Mouse (Mus musculus) brain, embryonic 14.5 days (tissue): ENCODE measurements at regions not wholly inside any gene's neighbourhood (a gene's known extent, or its start where the extent isn't known, plus 50 kb on each side); places are given as distances from the start of the nearest gene placed in this dataset.

Source experiments
- CTCF ChIP-seq: fragments of 200-500 bp; IDR thresholded peaks from 2 replicates; pipeline ENCODE4 v1.5.1; 2012; ENCODE audit warnings: inconsistent platforms, mild to moderate bottlenecking, moderate library complexity, borderline replicate concordance; ENCODE audit not compliant: insufficient read depth, insufficient read length; ENCODE audit errors: extremely low read depth
- POLR2A ChIP-seq: fragments of 200-500 bp; IDR thresholded peaks from 2 replicates; pipeline ENCODE4 v1.6.1; 2012; ENCODE audit warnings: mild to moderate bottlenecking, inconsistent platforms, borderline replicate concordance; ENCODE audit not compliant: poor library complexity, insufficient read depth, insufficient read length, severe bottlenecking; ENCODE audit errors: extremely low read depth

DNA sequence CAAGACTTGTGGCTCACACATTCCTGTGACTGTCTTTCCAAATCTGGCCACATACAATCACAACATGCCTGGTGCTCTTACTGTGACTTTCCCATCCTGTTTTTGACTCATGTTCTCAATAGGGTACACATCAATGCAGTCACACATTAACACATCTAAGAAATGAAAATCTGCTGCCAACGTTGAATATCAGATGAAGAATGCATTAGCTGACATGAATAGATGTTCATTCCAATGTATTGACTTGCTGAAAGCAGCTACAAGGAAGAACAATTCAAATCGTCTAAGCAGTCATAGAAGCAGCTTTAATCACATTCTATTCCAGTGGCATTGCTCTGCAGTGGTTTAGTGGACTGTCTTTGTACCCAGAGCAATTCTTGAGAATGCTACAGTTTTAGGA, 295.2 kb upstream of the Nrg3 start:
- no peak for TF ChIP-seq CTCF
- TF ChIP-seq POLR2A, result no peak
